Mouse (Mus musculus): Measurements from ENCODE around the gene Il23r. TPM values are rescaled to one million over a fixed set of nuclear protein-coding genes. Genes with fewer than 3 reads are reported as not detected.

The Il23r gene
- polyA plus RNA-seq (2012; rRNA removed): not detected in 2 replicates

GRCm38 (mm10) chr6:67491755-67492154 lies at the start of gene Il23r:
Gene Il23r (minus strand): TSS chr6:67491855.

GRCm38 (mm10) chr6:67535777-67536054 lies 44.1 kb upstream of the Il23r start, which contains the start of gene Tacstd2:
Gene Tacstd2 (minus strand): TSS chr6:67535796.

GRCm38 (mm10) chr6:67375982-67376391 lies 115.7 kb downstream of the Il23r start, which contains the start of gene Il12rb2:
Gene Il12rb2 (minus strand): TSS chr6:67376188.

Other genes with a start within 250 kb of the Il23r start
- 0.46 and 0.53 TPM in 2 replicates for gene Il12rb2, start 115.7 kb downstream of the Il23r start, polyA plus RNA-seq (2012; rRNA removed)
- 0.50 and 0.78 TPM in 2 replicates for gene Tacstd2, start 43.9 kb upstream of the Il23r start, polyA plus RNA-seq (2012; rRNA removed)